Mouse (Mus musculus): Measurements from ENCODE around the gene Cux2.

GRCm38 (mm10) chr5:122011289-122011688, 38.6 kb downstream of the Cux2 start:
- TF ChIP-seq GATA1 (IDR thresholded peaks at IDR 0.05; ENCODE audit: borderline replicate concordance, low read length) (no peak), FLI1 (IDR thresholded peaks at IDR 0.05; ENCODE audit: low read length) (no peak)
